Mouse (Mus musculus) embryonic fibroblast, embryonic 13.5 days (primary cell): ENCODE results near the gene Crabp1.

Experiments used
- CTCF ChIP-seq: IDR thresholded peaks from 2 replicates; pipeline ENCODE4 v1.5.1; 2011; ENCODE audit warnings: mild to moderate bottlenecking, control low read depth, low read length, moderate library complexity, borderline replicate concordance; ENCODE audit not compliant: insufficient read depth
- POLR2A ChIP-seq: IDR thresholded peaks from 2 replicates; pipeline ENCODE4 v1.6.1; 2011; ENCODE audit warnings: low read depth, mild to moderate bottlenecking, control low read depth, low read length, moderate library complexity

- TF ChIP-seq CTCF = no peak
- TF ChIP-seq POLR2A = no peak
Observed at GRCm38 (mm10) chr9:54743891-54744290, 20.7 kb upstream of the Crabp1 start.
